Mouse (Mus musculus) heart, embryonic 16.5 days (tissue): ENCODE measurements around the gene Mecom. TPM values are rescaled to one million over a fixed set of nuclear protein-coding genes. Genes with fewer than 3 reads are reported as not detected.

Source experiments
- ATAC-seq: fragments of 200-750 bp; cut with Nextera tagmentation; replicated peaks from 2 replicates; pipeline ENCODE4 v1.8.0; 2017; ENCODE audit warnings: moderate number of reproducible peaks; ENCODE audit not compliant: insufficient read depth, low FRiP score; ENCODE audit errors: extremely low read depth
- H3K27ac ChIP-seq: fragments of 300-500 bp; sonication (generic); 2 replicates; pipeline ENCODE4 v1.5.1; 2014; ENCODE audit warnings: mild to moderate bottlenecking, low read length, control low read depth, moderate library complexity
- H3K27me3 ChIP-seq: fragments of 300-500 bp; sonication (generic); 2 replicates; pipeline ENCODE4 v1.6.1; 2014; ENCODE audit warnings: low read length, mixed read lengths; ENCODE audit not compliant: control insufficient read depth, insufficient read depth
- H3K36me3 ChIP-seq: fragments of 300-500 bp; sonication (generic); 2 replicates; pipeline ENCODE4 v1.6.1; 2014; ENCODE audit not compliant: control insufficient read depth, insufficient read depth
- H3K4me1 ChIP-seq: fragments of 300-500 bp; sonication (generic); 2 replicates; pipeline ENCODE4 v1.6.1; 2014; ENCODE audit warnings: low read length, mixed read lengths; ENCODE audit not compliant: control insufficient read depth, insufficient read depth
- H3K4me2 ChIP-seq: fragments of 300-500 bp; sonication (generic); 2 replicates; pipeline ENCODE4 v1.6.1; 2014; ENCODE audit warnings: low read depth, mild to moderate bottlenecking, control low read depth, low read length
- H3K4me3 ChIP-seq: fragments of 300-500 bp; sonication (generic); 2 replicates; pipeline ENCODE4 v1.5.1; 2014; ENCODE audit warnings: mild to moderate bottlenecking, control low read depth, low read length
- H3K9ac ChIP-seq: fragments of 300-500 bp; sonication (generic); 2 replicates; pipeline ENCODE4 v1.6.1; 2014; ENCODE audit warnings: low read length, control low read depth
- H3K9me3 ChIP-seq: fragments of 300-500 bp; sonication (generic); replicated peaks from 2 replicates; pipeline ENCODE4 v1.6.1; 2016; ENCODE audit warnings: low read length; ENCODE audit not compliant: control insufficient read depth
- WGBS: fragments of 180-500 bp; shearing (Covaris S2); extraction: QIAGEN DNeasy Blood & Tissue Kit; methylation state at CpG from one replicate; pipeline ENCODE4 v1.1.7; 2014; 5-methylcytosine and 5-hydroxymethylcytosine counted together
- polyA plus RNA-seq: library from polyadenylated mRNA; unstranded; fragments of >200 nt; fragmentation: Nextera tagmentation; extraction: Ambion mirVana; gene quantifications from 2 replicates; pipeline ENCODE4 v1.2.1, GENCODE M21; 2015

The Mecom gene
- polyA plus RNA-seq, 1 experiment from 2014 or later: 12.7 TPM

DNA sequence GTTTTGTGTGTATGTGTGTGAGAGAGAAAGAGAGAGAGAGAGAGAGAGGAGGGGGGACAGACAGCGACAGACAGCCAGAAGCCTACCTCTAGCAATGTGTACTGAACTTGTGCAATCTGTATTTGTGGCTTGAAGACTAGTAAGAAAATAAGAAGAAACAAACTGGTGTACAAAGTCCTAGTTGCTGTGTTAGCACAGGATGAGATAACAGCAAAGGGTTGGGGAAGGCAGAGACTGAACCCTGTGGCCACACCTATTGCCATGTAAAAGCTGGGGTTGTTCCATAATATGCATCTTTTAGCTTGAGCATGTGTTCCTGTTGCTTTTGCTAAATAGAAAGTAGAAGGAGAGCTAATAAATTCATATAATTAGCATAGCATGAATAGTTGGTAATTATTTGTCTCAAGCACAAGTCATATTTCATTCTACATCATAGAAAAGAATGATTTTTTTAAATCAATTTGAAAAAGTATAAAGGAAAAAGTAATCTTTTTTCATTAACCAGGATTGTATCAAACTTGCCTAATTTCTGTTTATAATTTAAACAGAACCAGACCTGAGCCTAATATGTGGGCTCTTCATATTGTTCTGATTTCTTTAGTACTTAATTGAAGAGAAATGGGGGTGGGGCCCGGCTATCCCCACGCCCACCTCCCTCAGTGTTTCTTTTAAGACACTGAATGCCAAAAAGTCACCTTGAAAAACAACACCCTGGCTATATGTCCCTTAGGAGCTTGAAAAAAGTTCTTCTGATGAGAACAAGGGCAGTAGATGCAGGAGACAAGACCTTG is 379.2 kb downstream of the Mecom start:
- Histone ChIP-seq H3K36me3 (no peaks in the 10 kb centered on the region), H3K27ac (no peak overlapping the region), H3K4me1 (no peaks in the 10 kb centered on the region), H3K4me3 (no peak overlapping the region), H3K9ac (no peak overlapping the region), H3K4me2 (no peak overlapping the region), H3K27me3 (no peaks in the 10 kb centered on the region), H3K9me3 (no peaks in the 10 kb centered on the region)
- no peak for ATAC-seq
- WGBS: 92% methylated on average over 3 of the region's 3 CpGs

GRCm38 (mm10) chr3:30167027-30167426 is 380.8 kb downstream of the Mecom start:
- Histone ChIP-seq H3K27me3 (no peaks in the 10 kb centered on the region), H3K27ac (no peak overlapping the region), H3K36me3 (no peaks in the 10 kb centered on the region), H3K4me3 (no peak overlapping the region), H3K4me1 (no peaks in the 10 kb centered on the region), H3K9me3 (no peaks in the 10 kb centered on the region), H3K4me2 (no peak overlapping the region), H3K9ac (no peak overlapping the region)
- 79% methylated on average over 3 of the region's 3 CpGs for WGBS
- ATAC-seq: no peak

GRCm38 (mm10) chr3:30164834-30165233 is 383.0 kb downstream of the Mecom start:
- H3K27me3 ChIP-seq: no peaks in the 10 kb centered on the region
- no peak overlapping the region for H3K4me2 ChIP-seq
- no peaks in the 10 kb centered on the region for H3K9me3 ChIP-seq
- ATAC-seq: no peak
- no peak overlapping the region for H3K27ac ChIP-seq
- no peak overlapping the region for H3K4me3 ChIP-seq
- no peaks in the 10 kb centered on the region; the same call in 1 of the 2 replicates for H3K4me1 ChIP-seq
- no peaks in the 10 kb centered on the region for H3K36me3 ChIP-seq
- WGBS: 64% methylated on average over 4 of the region's 4 CpGs
- H3K9ac ChIP-seq: no peak overlapping the region

DNA sequence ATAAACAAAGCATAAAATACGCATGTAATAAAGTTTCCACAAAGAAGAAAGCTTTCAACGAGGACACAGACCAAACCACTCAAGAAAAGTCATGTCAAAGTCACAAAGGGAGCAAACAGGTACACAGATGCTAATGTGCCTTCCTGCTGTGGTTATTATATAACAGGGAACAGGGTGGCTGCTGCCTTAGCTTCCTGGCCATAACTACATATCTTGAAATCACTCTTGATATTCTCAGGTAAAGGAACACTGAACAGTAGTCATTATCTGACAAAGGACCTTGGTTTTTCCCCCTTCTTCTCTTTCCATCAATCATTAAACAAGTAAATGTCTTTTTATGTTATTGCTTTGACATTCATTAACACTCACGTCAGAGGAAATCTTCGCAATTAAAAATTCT is 384.4 kb downstream of the Mecom start:
- H3K9ac ChIP-seq: no peak overlapping the region
- H3K9me3 ChIP-seq: no peaks in the 10 kb centered on the region
- H3K36me3 ChIP-seq: no peaks in the 10 kb centered on the region
- H3K27ac ChIP-seq: no peak overlapping the region
- no peaks in the 10 kb centered on the region for H3K27me3 ChIP-seq
- no peak for ATAC-seq
- no peak overlapping the region for H3K4me3 ChIP-seq
- no peaks in the 10 kb centered on the region; the same call in 1 of the 2 replicates for H3K4me1 ChIP-seq
- WGBS: 81% methylated on average over 4 of the region's 4 CpGs
- no peak overlapping the region for H3K4me2 ChIP-seq

- 0 out of 2 replicates have a peak overlapping the region, but pooled peaks have one; percentile 24 for H3K27ac ChIP-seq
- no peaks in the 10 kb centered on the region; the same call in 1 of the 2 replicates for H3K4me1 ChIP-seq
- no peaks in the 10 kb centered on the region for H3K27me3 ChIP-seq
- peak overlapping the region; percentile 4; the same call in 1 of the 2 replicates for H3K4me2 ChIP-seq
- no peak overlapping the region for H3K4me3 ChIP-seq
- H3K9ac ChIP-seq: no peak overlapping the region
- ATAC-seq: no peak
- no peaks in the 10 kb centered on the region for H3K36me3 ChIP-seq
- 57% methylated on average over 5 of the region's 5 CpGs for WGBS
- H3K9me3 ChIP-seq: no peaks in the 10 kb centered on the region
Measured at GRCm38 (mm10) chr3:30160961-30161670, 386.7 kb downstream of the Mecom start.

GRCm38 (mm10) chr3:30160346-30160745 is 387.5 kb downstream of the Mecom start:
- no peak for ATAC-seq
- Histone ChIP-seq H3K4me1 (no peaks in the 10 kb centered on the region; the same call in 1 of the 2 replicates), H3K4me2 (no peak overlapping the region), H3K4me3 (no peak overlapping the region), H3K9me3 (no peaks in the 10 kb centered on the region), H3K27ac (no peak overlapping the region), H3K36me3 (no peaks in the 10 kb centered on the region), H3K9ac (no peak overlapping the region), H3K27me3 (no peaks in the 10 kb centered on the region)
- 72% methylated on average over 5 of the region's 5 CpGs for WGBS

DNA sequence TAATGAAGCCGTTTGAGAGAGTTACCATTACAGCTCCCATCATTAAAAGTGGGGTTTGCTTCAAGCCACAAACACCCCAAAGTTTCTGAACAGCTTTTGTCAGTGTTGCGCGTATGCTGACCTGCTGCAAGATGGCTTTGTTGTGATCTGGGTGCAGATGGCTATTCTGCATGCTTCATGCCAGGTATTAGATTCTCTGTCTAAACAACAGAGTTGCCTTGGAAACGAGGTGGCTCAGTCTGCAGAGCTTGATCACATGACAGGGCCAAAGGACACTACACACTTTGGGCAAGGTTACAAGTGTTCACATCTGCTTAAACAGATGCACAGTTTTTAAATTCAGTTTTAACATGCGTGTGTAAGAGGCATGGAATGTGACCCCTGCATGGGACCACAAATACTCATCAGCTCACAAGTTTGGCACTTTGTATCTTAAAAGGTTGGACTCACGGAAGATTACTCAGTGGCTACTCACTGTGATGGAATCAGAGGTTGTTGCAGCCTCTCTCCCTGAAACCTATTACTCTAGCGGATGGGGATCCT is 390.6 kb downstream of the Mecom start:
- Histone ChIP-seq H3K9me3 (no peaks in the 10 kb centered on the region), H3K4me1 (no peaks in the 10 kb centered on the region; the same call in 1 of the 2 replicates), H3K4me2 (no peak overlapping the region), H3K36me3 (no peaks in the 10 kb centered on the region), H3K9ac (no peak overlapping the region), H3K27ac (no peak overlapping the region), H3K4me3 (no peak overlapping the region), H3K27me3 (no peaks in the 10 kb centered on the region)
- 77% methylated on average over 7 of the region's 7 CpGs for WGBS
- no peak for ATAC-seq

DNA sequence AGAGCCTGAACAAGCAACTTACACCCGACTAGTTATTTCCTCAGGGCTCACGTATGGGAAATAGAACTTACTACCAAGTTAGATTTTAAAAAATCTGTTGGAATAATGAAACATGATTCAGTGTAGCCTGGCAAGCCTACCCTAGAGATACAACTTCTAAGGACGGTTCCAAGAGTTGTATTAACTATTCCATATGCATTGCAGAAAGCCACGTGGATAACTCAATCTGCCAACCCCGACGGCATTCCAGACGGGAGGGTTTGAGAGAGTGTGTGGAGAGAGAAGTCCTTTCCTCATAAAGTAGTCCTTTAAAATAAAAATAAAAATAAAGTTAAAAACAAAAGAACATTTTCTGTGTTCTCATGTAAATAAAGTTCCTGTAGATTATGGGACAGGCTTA is 393.4 kb downstream of the Mecom start:
- ATAC-seq: no peak
- Histone ChIP-seq H3K4me1 (peaks cover 3% of the 10 kb centered on the region; the same call in 1 of the 2 replicates), H3K27me3 (no peaks in the 10 kb centered on the region), H3K9ac (no peak overlapping the region), H3K36me3 (no peaks in the 10 kb centered on the region), H3K27ac (no peak overlapping the region), H3K4me3 (no peak overlapping the region), H3K9me3 (no peaks in the 10 kb centered on the region), H3K4me2 (no peak overlapping the region)
- 87% methylated on average over 7 of the region's 7 CpGs for WGBS

DNA sequence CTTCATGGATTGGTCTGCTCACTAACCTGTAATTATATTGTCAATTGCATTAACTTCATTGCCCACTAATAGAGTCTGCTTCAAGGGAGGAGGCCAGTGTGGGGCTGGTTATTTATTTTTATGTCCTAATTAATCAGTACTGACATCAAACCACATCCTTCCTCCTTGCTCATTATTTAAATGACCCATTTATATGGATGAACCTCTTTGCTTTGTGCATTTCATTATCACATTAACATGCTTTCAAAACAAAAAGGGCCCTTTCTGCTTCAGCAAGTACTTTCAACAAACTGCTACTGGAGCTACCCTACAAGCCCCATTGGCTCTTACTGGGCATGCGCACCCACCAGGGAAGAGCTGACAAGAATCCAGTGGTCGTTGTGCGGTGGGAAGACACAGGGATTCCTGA is 393.9 kb downstream of the Mecom start:
- no peak overlapping the region for H3K27ac ChIP-seq
- H3K9ac ChIP-seq: no peak overlapping the region
- H3K4me2 ChIP-seq: no peak overlapping the region
- H3K36me3 ChIP-seq: no peaks in the 10 kb centered on the region
- ATAC-seq: no peak
- no peaks in the 10 kb centered on the region for H3K9me3 ChIP-seq
- H3K4me3 ChIP-seq: no peak overlapping the region
- no peaks in the 10 kb centered on the region for H3K27me3 ChIP-seq
- 80% methylated on average over 3 of the region's 3 CpGs for WGBS
- H3K4me1 ChIP-seq: peaks cover 3% of the 10 kb centered on the region; the same call in 1 of the 2 replicates
